Mouse (Mus musculus) CD4-positive helper T cell, adult 2 months (primary cell): ENCODE measurements around the gene Rpl15.
"Not testable (repeated sequence)": the region's sequence is repeated elsewhere in the genome, so short reads cannot be mapped to it uniquely, and the experiment has no call there.

Source experiments
- DNase-seq: peaks from one replicate; pipeline ENCODE4 v3.0.0-alpha.2; 2012; ENCODE audit warnings: low read depth, missing footprints, low spot score

The Rpl15 gene

GRCm38 (mm10) chr14:18241786-18242185, 29.4 kb downstream of the Rpl15 start:
- no peak for DNase-seq

GRCm38 (mm10) chr14:18240132-18240531, 31.1 kb downstream of the Rpl15 start:
- DNase-seq, result no peak

- peak; percentile 96 for DNase-seq
Observed at GRCm38 (mm10) chr14:18238750-18239731, 32.1 kb downstream of the Rpl15 start, which contains the start of gene Nr1d2. Gene Nr1d2 (minus strand): TSS chr14:18239127.

GRCm38 (mm10) chr14:18238131-18238749, 33.0 kb downstream of the Rpl15 start:
- DNase-seq, result peak; percentile 98

GRCm38 (mm10) chr14:18237381-18237780, 33.8 kb downstream of the Rpl15 start:
- no peak for DNase-seq

- not testable (repeated sequence) for DNase-seq
Observed at GRCm38 (mm10) chr14:18236496-18237235, 34.5 kb downstream of the Rpl15 start.

- no peak for DNase-seq
Observed at GRCm38 (mm10) chr14:18233981-18234960, 36.9 kb downstream of the Rpl15 start.

GRCm38 (mm10) chr14:18233076-18233475, 38.1 kb downstream of the Rpl15 start:
- DNase-seq, result no peak

- DNase-seq, result not testable (repeated sequence)
Observed at GRCm38 (mm10) chr14:18231866-18232265, 39.3 kb downstream of the Rpl15 start.

- DNase-seq, result not testable (repeated sequence)
Observed at GRCm38 (mm10) chr14:18229751-18230150, 41.4 kb downstream of the Rpl15 start.

- not testable (repeated sequence) for DNase-seq
Observed at GRCm38 (mm10) chr14:18226181-18226580, 45.0 kb downstream of the Rpl15 start.

- not testable (repeated sequence) for DNase-seq
Observed at GRCm38 (mm10) chr14:18225431-18225830, 45.8 kb downstream of the Rpl15 start.

- DNase-seq, result no peak
Observed at GRCm38 (mm10) chr14:18221977-18222376, 49.2 kb downstream of the Rpl15 start.
